Mouse (Mus musculus) heart, embryonic 16.5 days (tissue): ENCODE results near the gene Napsa. TPM values are rescaled to one million over a fixed set of nuclear protein-coding genes. Genes with fewer than 3 reads are reported as not detected.

Experiments used
- ATAC-seq: fragments of 200-750 bp; cut with Nextera tagmentation; replicated peaks from 2 replicates; pipeline ENCODE4 v1.8.0; 2017; ENCODE audit warnings: moderate number of reproducible peaks; ENCODE audit not compliant: insufficient read depth, low FRiP score; ENCODE audit errors: extremely low read depth
- H3K27ac ChIP-seq: fragments of 300-500 bp; sonication (generic); 2 replicates; pipeline ENCODE4 v1.5.1; 2014; ENCODE audit warnings: mild to moderate bottlenecking, low read length, control low read depth, moderate library complexity
- H3K27me3 ChIP-seq: fragments of 300-500 bp; sonication (generic); 2 replicates; pipeline ENCODE4 v1.6.1; 2014; ENCODE audit warnings: low read length, mixed read lengths; ENCODE audit not compliant: control insufficient read depth, insufficient read depth
- H3K36me3 ChIP-seq: fragments of 300-500 bp; sonication (generic); 2 replicates; pipeline ENCODE4 v1.6.1; 2014; ENCODE audit not compliant: control insufficient read depth, insufficient read depth
- H3K4me1 ChIP-seq: fragments of 300-500 bp; sonication (generic); 2 replicates; pipeline ENCODE4 v1.6.1; 2014; ENCODE audit warnings: low read length, mixed read lengths; ENCODE audit not compliant: control insufficient read depth, insufficient read depth
- H3K4me2 ChIP-seq: fragments of 300-500 bp; sonication (generic); 2 replicates; pipeline ENCODE4 v1.6.1; 2014; ENCODE audit warnings: low read depth, mild to moderate bottlenecking, control low read depth, low read length
- H3K4me3 ChIP-seq: fragments of 300-500 bp; sonication (generic); 2 replicates; pipeline ENCODE4 v1.5.1; 2014; ENCODE audit warnings: mild to moderate bottlenecking, control low read depth, low read length
- H3K9ac ChIP-seq: fragments of 300-500 bp; sonication (generic); 2 replicates; pipeline ENCODE4 v1.6.1; 2014; ENCODE audit warnings: low read length, control low read depth
- H3K9me3 ChIP-seq: fragments of 300-500 bp; sonication (generic); replicated peaks from 2 replicates; pipeline ENCODE4 v1.6.1; 2016; ENCODE audit warnings: low read length; ENCODE audit not compliant: control insufficient read depth
- WGBS: fragments of 180-500 bp; shearing (Covaris S2); extraction: QIAGEN DNeasy Blood & Tissue Kit; methylation state at CpG from one replicate; pipeline ENCODE4 v1.1.7; 2014; 5-methylcytosine and 5-hydroxymethylcytosine counted together
- polyA plus RNA-seq: library from polyadenylated mRNA; unstranded; fragments of >200 nt; fragmentation: Nextera tagmentation; extraction: Ambion mirVana; gene quantifications from 2 replicates; pipeline ENCODE4 v1.2.1, GENCODE M21; 2015

The Napsa gene
- polyA plus RNA-seq, 1 experiment from 2014 or later = 2.8 TPM

DNA sequence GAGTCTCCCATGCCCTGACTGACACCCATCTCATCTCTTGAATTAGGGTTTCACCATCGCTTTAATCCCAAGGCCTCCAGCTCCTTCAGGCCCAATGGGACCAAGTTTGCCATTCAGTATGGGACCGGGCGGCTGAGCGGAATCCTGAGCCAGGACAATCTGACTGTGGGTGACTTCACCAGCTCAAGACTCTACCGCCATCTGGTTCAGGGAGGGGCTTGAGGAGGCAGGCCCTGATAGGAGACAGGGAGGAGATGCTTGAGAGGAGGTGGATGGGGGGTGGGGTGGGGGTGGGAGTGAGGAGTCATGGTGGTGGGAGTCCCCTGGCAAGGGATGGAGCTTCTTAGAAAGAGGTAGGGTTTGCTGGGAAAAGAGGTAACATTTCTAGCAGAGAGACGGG is 9.5 kb downstream of the Napsa start:
- Histone ChIP-seq H3K9me3 (0 out of 2 replicates have a peak, but pooled peaks cover 2% of the 10 kb centered on the region), H3K27me3 (peaks cover 28% of the 10 kb centered on the region), H3K36me3 (no peaks in the 10 kb centered on the region), H3K27ac (no peak overlapping the region), H3K4me2 (no peak overlapping the region), H3K4me3 (no peak overlapping the region), H3K9ac (no peak overlapping the region), H3K4me1 (no peaks in the 10 kb centered on the region)
- WGBS = 60% methylated on average over 6 of the region's 6 CpGs
- no peak for ATAC-seq

DNA sequence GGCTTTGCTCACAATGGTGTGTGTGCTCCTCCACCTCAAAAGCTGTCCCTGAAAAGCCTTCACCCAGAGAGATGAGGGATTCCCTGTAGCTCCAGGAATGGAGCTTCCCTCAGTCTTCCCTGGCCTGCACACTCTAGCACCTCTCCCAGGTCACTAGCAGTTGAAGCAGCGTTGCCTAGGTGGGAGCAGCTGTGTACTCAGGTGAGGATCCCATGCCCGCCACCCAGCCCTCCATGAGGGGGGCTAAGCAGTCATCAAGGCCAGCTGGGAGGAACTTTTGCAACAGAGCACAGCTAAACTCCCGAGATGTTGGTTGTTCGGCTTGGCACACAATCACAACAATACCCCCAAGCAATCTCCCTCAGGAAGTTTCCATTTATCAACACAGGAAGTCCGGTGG is 10.5 kb downstream of the Napsa start:
- WGBS = 54% methylated on average over 5 of the region's 5 CpGs
- peaks cover 39% of the 10 kb centered on the region for H3K27me3 ChIP-seq
- no peak overlapping the region for H3K27ac ChIP-seq
- ATAC-seq = no peak
- no peak overlapping the region for H3K4me3 ChIP-seq
- no peaks in the 10 kb centered on the region for H3K36me3 ChIP-seq
- no peak overlapping the region for H3K9ac ChIP-seq
- H3K4me1 ChIP-seq = no peaks in the 10 kb centered on the region
- no peak overlapping the region for H3K4me2 ChIP-seq
- 0 out of 2 replicates have a peak, but pooled peaks cover 2% of the 10 kb centered on the region for H3K9me3 ChIP-seq

DNA sequence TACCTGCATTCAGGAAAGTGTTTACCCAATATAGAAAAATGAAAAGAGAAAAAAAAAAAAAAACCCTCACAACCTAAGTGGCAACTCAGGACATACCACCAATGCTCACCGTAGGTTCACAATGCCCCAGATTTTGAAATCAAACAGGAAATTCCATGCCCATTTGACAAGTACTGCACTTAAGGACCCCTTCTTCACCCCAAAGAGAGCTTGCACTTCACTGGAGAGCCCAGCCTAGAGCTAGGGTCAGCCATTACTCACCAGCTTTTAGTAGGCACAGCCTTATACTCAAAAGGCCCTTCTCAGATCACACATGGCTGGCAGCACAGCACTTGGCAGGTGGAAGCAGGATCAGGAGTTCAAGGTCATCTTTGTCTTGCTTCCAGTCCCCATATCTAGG is 11.0 kb downstream of the Napsa start:
- 0 out of 2 replicates have a peak, but pooled peaks cover 2% of the 10 kb centered on the region for H3K9me3 ChIP-seq
- peaks cover 43% of the 10 kb centered on the region for H3K27me3 ChIP-seq
- no peak overlapping the region for H3K9ac ChIP-seq
- no peaks in the 10 kb centered on the region for H3K36me3 ChIP-seq
- no peaks in the 10 kb centered on the region for H3K4me1 ChIP-seq
- WGBS = 55% methylated on average over 1 of the region's 1 CpGs
- H3K4me3 ChIP-seq = no peak overlapping the region
- ATAC-seq = no peak
- no peak overlapping the region for H3K4me2 ChIP-seq
- H3K27ac ChIP-seq = no peak overlapping the region

DNA sequence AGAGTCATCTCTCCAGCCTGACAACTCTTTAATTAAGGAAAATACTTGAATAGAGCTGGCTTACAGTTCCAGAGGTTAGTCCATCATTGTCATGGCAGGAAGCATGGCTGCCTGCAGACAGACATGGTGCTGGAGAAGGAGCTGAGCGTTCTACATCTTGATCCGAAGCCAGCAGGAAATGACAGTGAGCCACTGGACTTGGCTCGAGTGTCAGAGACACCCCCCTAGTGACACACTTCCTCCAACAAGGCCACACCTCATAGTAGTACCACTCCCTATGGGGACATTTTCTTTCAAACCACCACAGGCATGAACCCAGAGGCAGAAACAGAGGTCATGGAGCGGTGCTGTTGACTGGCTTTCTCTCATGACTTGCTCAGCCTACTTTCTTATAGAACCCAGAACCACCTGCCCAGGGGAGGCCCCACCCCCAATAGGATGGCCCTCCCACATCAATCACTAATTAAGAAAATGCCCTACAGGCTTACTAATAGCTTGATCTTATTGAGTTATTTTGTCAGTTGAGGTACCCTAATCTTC is 12.2 kb downstream of the Napsa start:
- peaks cover 4% of the 10 kb centered on the region; the same call in 1 of the 2 replicates for H3K4me1 ChIP-seq
- H3K9me3 ChIP-seq = no peaks in the 10 kb centered on the region
- no peak overlapping the region for H3K4me3 ChIP-seq
- no peak overlapping the region for H3K27ac ChIP-seq
- no peaks in the 10 kb centered on the region for H3K36me3 ChIP-seq
- WGBS = 59% methylated on average over 4 of the region's 4 CpGs
- H3K27me3 ChIP-seq = peaks cover 55% of the 10 kb centered on the region
- H3K9ac ChIP-seq = no peak overlapping the region
- no peak for ATAC-seq
- no peak overlapping the region for H3K4me2 ChIP-seq

DNA sequence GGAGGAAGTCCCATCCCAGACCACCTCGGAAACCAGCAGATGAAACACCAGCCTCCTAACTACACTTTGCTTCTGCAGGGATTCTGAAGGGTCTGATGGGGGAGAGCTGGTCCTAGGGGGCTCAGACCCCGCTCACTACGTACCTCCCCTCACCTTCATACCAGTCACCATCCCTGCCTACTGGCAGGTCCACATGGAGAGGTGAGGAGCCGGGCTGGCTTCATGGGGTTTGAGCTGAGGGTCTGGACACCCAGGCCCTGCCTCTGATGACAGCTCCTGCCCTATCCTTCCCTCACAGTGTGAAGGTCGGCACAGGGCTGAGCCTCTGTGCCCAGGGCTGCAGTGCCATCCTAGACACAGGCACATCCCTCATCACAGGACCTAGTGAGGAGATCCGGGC is 12.7 kb downstream of the Napsa start:
- Histone ChIP-seq H3K4me2 (no peak overlapping the region), H3K36me3 (no peaks in the 10 kb centered on the region), H3K27me3 (peaks cover 61% of the 10 kb centered on the region), H3K27ac (no peak overlapping the region), H3K4me3 (no peak overlapping the region), H3K9ac (no peak overlapping the region), H3K4me1 (peaks cover 4% of the 10 kb centered on the region; the same call in 1 of the 2 replicates), H3K9me3 (no peaks in the 10 kb centered on the region)
- whole genome bisulfite sequencing = 77% methylated on average over 6 of the region's 6 CpGs
- ATAC-seq = no peak

DNA sequence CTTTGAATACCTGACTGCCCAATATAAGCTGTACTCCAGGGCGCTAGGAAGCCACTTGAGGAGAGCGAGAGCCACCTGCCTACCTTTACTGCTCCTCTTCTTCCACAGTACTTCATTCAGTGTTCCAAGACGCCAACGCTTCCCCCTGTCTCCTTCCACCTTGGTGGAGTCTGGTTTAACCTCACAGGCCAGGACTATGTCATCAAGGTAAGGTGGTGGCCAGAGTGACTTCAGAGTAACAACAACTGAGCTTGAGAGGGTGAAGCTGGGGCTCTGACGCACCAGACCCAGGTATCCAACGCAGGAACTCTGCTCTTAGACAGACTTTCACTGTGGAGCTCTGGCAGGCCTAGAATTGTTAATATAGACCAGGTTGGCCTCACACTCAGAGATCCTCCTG is 13.4 kb downstream of the Napsa start:
- 90% methylated on average over 6 of the region's 6 CpGs for WGBS
- H3K4me3 ChIP-seq = no peak overlapping the region

DNA sequence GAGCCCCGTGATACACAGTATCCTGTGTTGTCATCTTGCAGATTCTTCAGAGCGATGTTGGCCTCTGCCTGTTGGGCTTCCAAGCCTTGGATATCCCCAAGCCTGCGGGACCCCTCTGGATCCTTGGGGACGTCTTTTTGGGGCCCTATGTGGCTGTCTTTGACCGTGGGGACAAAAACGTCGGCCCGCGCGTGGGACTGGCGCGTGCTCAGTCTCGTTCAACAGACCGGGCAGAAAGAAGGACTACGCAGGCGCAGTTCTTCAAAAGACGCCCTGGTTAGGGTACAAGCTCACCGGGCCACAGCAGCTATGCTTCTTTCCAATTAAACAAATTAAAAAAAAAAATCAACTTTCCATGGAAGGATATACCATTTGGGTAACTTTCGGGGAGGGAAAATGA is 14.3 kb downstream of the Napsa start:
- Histone ChIP-seq H3K4me1 (peaks cover 12% of the 10 kb centered on the region), H3K27me3 (peaks cover 72% of the 10 kb centered on the region), H3K4me2 (peak overlapping the region; percentile 33), H3K36me3 (no peaks in the 10 kb centered on the region), H3K9me3 (no peaks in the 10 kb centered on the region), H3K27ac (no peak overlapping the region), H3K4me3 (peak overlapping the region; percentile 13), H3K9ac (no peak overlapping the region)
- WGBS = 11% methylated on average over 19 of the region's 19 CpGs
- ATAC-seq = no peak

More for the DNA sequence above, 13.4 kb downstream of the Napsa start:
- Histone ChIP-seq H3K36me3 (no peaks in the 10 kb centered on the region), H3K27me3 (peaks cover 68% of the 10 kb centered on the region), H3K9me3 (no peaks in the 10 kb centered on the region), H3K4me2 (no peak overlapping the region), H3K4me1 (peaks cover 6% of the 10 kb centered on the region), H3K27ac (no peak overlapping the region), H3K9ac (no peak overlapping the region)
- ATAC-seq = no peak

DNA sequence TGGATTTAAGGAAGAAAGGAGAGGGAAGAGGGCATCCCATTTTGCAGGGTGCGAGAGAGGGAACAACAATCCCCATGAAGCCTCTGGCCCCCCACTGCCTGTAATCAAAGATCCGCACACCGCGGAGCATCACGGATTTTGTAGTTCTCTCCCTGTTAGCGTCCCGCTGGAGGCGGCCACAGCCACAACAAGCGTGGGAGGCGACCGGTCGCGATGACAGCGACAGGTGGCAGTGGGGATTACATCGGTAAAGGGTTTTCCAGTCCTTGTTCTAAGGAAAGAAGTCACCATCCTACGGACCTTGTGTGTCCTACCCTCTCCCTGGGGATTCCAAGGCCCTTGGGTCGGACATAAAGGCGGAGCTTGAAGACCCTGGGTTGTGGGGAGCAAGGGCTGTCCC is 14.8 kb downstream of the Napsa start:
- ATAC-seq = no peak
- Histone ChIP-seq H3K4me2 (peak overlapping the region; percentile 33), H3K4me1 (peaks cover 12% of the 10 kb centered on the region), H3K36me3 (no peaks in the 10 kb centered on the region), H3K27ac (no peak overlapping the region), H3K9ac (no peak overlapping the region), H3K27me3 (peaks cover 76% of the 10 kb centered on the region), H3K9me3 (no peaks in the 10 kb centered on the region), H3K4me3 (peak overlapping the region; percentile 13)
- WGBS = 2% methylated on average over 18 of the region's 18 CpGs

DNA sequence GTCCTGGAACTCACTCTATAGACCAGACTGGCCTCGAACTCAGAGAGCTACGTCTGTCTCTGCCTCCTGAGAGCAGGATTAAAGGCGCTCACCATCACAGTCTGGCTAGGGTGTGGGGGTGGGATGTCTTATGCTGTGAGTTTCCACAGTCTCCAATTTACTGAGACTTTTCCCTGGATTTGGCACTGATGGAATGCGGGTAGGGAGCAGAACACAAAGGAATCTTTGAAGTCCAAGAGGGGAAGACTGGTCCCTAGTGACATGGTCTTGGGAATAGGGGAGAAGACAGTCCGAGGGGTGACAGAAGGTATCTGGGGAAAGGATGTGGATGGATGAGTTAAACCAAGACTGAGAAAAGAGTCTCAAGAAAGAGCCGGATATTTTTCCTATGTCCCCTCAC is 15.5 kb downstream of the Napsa start:
- 32% methylated on average over 6 of the region's 6 CpGs for WGBS
- H3K9ac ChIP-seq = no peak overlapping the region
- H3K36me3 ChIP-seq = no peaks in the 10 kb centered on the region
- H3K4me2 ChIP-seq = no peak overlapping the region
- H3K9me3 ChIP-seq = no peaks in the 10 kb centered on the region
- no peak for ATAC-seq
- H3K4me1 ChIP-seq = peaks cover 12% of the 10 kb centered on the region
- H3K27me3 ChIP-seq = peaks cover 79% of the 10 kb centered on the region
- no peak overlapping the region for H3K4me3 ChIP-seq
- H3K27ac ChIP-seq = no peak overlapping the region
